ENCODE assay signal across 16 mouse cellular contexts in genomic region chr3:45368952-45369351, GRCm38 (mm10). TPM values are rescaled to one million over a fixed set of nuclear protein-coding genes. Genes with fewer than 3 reads are reported as not detected.
"Had no signal": no experiment of that assay in that cellular context is flagged by ENCODE, and none has a peak within 500 bp of the region (broad histone marks: within the 10 kb centered on the region; RNA-seq: fewer than 3 reads in every experiment).

No protein-coding gene starts in this region.

- DNase-seq: kidney, adult 11 months; kidney, adult 8-10 months; kidney, postnatal 14 days; liver, embryonic 13.5 days; lung, embryonic 14.5 days; thymus, adult 2 months; thymus, postnatal 14 days; thymus, postnatal 4 days had no signal

- H3K4me3 ChIP-seq: kidney, embryonic 15.5 days; liver, embryonic 13.5 days; midbrain, embryonic 13.5 days had no signal

- H3K4me1 ChIP-seq: kidney, embryonic 15.5 days; liver, embryonic 13.5 days; midbrain, embryonic 13.5 days had no signal

- ATAC-seq: lung, postnatal 0 days; midbrain, embryonic 13.5 days; midbrain, embryonic 16.5 days had no signal

- H3K4me2 ChIP-seq: kidney, embryonic 15.5 days; liver, embryonic 13.5 days; lung, embryonic 14.5 days; midbrain, embryonic 13.5 days had no signal

- H3K36me3 ChIP-seq: kidney, embryonic 15.5 days; liver, embryonic 13.5 days; midbrain, embryonic 13.5 days had no signal

- H3K9ac ChIP-seq: kidney, embryonic 15.5 days; liver, embryonic 13.5 days; lung, embryonic 14.5 days; midbrain, embryonic 13.5 days had no signal

- H3K27me3 ChIP-seq: kidney, embryonic 15.5 days; liver, embryonic 13.5 days; midbrain, embryonic 13.5 days had no signal

- H3K27ac ChIP-seq: kidney, embryonic 15.5 days; liver, embryonic 13.5 days; macrophage; midbrain, embryonic 13.5 days had no signal

- H3K9me3 ChIP-seq: kidney, embryonic 15.5 days; liver, embryonic 13.5 days; midbrain, embryonic 13.5 days had no signal

RNA-seq across cellular contexts. Expression of gene Pcdh10, which starts 9.2 kb away (rescaled TPM):
- total RNA-seq: liver, adult 2 months; megakaryocyte, adult 5-6 weeks had no signal
- polyA plus RNA-seq: liver, adult 2 months; liver, embryonic 16.5 days; macrophage had no signal
